Mouse (Mus musculus) embryonic facial prominence, embryonic 10.5 days (tissue): Measurements from ENCODE around the gene Ceacam16. TPM values are rescaled to one million over a fixed set of nuclear protein-coding genes. Genes with fewer than 3 reads are reported as not detected.
A peak's percentile ranks its signal among the peaks of the same experiment; 100 is the strongest.

ENCODE experiments used
- DNase-seq: peaks from one replicate; pipeline ENCODE4 v3.0.0-alpha.2; 2017; ENCODE audit warnings: low spot score
- H3K27ac ChIP-seq: fragments of 300-500 bp; sonication (generic); replicated peaks from 2 replicates; pipeline ENCODE4 v1.5.1; 2016; ENCODE audit warnings: mild to moderate bottlenecking
- H3K27me3 ChIP-seq: fragments of 300-500 bp; sonication (generic); replicated peaks from 2 replicates; pipeline ENCODE4 v1.6.1; 2016; ENCODE audit warnings: low read depth, mild to moderate bottlenecking; ENCODE audit not compliant: poor library complexity, severe bottlenecking
- H3K36me3 ChIP-seq: fragments of 300-500 bp; sonication (generic); replicated peaks from 2 replicates; pipeline ENCODE4 v1.6.1; 2016; ENCODE audit warnings: mild to moderate bottlenecking, moderate library complexity
- H3K4me1 ChIP-seq: fragments of 300-500 bp; sonication (generic); 2 replicates; pipeline ENCODE4 v1.6.1; 2016
- H3K4me3 ChIP-seq: fragments of 300-500 bp; sonication (generic); 2 replicates; pipeline ENCODE4 v1.5.1; 2016; ENCODE audit warnings: mild to moderate bottlenecking, moderate library complexity
- H3K9me3 ChIP-seq: fragments of 300-500 bp; sonication (generic); 2 replicates; pipeline ENCODE4 v1.6.1; 2016; ENCODE audit warnings: mild to moderate bottlenecking
- WGBS: fragments of 180-500 bp; shearing (Covaris S2); methylation state at CpG from one replicate; pipeline ENCODE4 v1.1.7; 2016; 5-methylcytosine and 5-hydroxymethylcytosine counted together
- polyA plus RNA-seq: library from polyadenylated mRNA; unstranded; fragments of >200 nt; fragmentation: Nextera tagmentation; extraction: Ambion mirVana; gene quantifications from 2 replicates; pipeline ENCODE4 v1.2.1, GENCODE M21; 2016

Gene Ceacam16
- polyA plus RNA-seq, 1 experiment from 2014 or later: not detected

GRCm38 (mm10) chr7:19840936-19841335 lies 20.2 kb downstream of the Ceacam16 start:
- Histone ChIP-seq H3K4me3 (no peak overlapping the region), H3K4me1 (no peaks in the 10 kb centered on the region)
- 80% methylated on average over 3 of the region's 3 CpGs for WGBS

DNA sequence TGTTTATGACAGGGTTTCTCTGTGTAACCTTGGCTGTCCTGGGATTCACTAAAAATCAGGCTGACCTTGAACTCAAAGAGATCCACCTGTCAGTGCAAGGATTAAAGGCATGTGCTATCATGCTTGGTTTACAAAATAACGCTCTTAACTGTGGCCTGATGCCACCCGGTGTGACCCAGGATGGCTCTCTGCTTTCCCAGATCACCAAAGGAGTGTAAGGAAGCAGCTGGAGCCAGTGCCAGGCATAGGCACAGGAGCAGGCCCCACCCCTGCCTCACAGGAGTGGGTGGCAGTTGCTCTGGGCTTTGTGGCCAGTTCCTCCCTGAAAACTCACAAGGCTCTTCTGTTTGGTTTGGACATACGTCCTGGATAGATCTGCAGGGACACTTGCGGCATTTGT lies 20.7 kb downstream of the Ceacam16 start:
- Histone ChIP-seq H3K27ac (no peak overlapping the region), H3K27me3 (peaks cover 28% of the 10 kb centered on the region), H3K4me3 (no peak overlapping the region), H3K36me3 (no peaks in the 10 kb centered on the region), H3K4me1 (no peaks in the 10 kb centered on the region), H3K9me3 (no peaks in the 10 kb centered on the region)
- DNase-seq: no peak
- WGBS: 82% methylated on average over 4 of the region's 4 CpGs

More at GRCm38 (mm10) chr7:19840936-19841335, 20.2 kb downstream of the Ceacam16 start:
- H3K27ac ChIP-seq: no peak overlapping the region
- no peaks in the 10 kb centered on the region for H3K36me3 ChIP-seq
- DNase-seq: no peak
- H3K27me3 ChIP-seq: peaks cover 34% of the 10 kb centered on the region
- H3K9me3 ChIP-seq: no peaks in the 10 kb centered on the region

- H3K36me3 ChIP-seq: no peaks in the 10 kb centered on the region
- no peaks in the 10 kb centered on the region for H3K27me3 ChIP-seq
- no peak overlapping the region for H3K4me3 ChIP-seq
- H3K9me3 ChIP-seq: no peaks in the 10 kb centered on the region
- WGBS: 63% methylated on average over 3 of the region's 3 CpGs
- DNase-seq: no peak
- no peaks in the 10 kb centered on the region for H3K4me1 ChIP-seq
- no peak overlapping the region for H3K27ac ChIP-seq
Observed at GRCm38 (mm10) chr7:19836843-19837242, 24.3 kb downstream of the Ceacam16 start.

DNA sequence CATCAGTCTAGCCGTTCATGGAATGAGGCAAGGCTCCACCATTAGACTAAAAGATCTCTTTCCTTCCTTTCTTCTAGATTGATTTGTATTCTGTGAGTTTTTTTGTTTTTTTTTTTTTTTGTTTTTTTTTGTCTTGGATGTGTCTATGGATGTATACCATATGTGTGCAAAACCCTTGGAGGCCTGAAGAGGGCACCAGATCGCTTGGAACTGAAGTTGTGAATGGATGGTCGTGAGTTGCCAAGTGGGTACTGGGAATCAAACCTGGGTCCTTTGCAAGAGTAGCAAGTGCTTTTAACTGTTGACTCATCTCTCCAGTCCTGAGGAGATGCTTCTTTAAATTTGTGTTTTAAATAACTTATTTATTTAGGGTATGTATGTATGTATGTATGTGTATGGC lies 27.0 kb downstream of the Ceacam16 start:
- Histone ChIP-seq H3K27me3 (peaks cover 7% of the 10 kb centered on the region; the same call in 1 of the 2 replicates), H3K27ac (no peak overlapping the region), H3K9me3 (0 out of 2 replicates have a peak, but pooled peaks cover 2% of the 10 kb centered on the region), H3K4me1 (peaks cover 9% of the 10 kb centered on the region), H3K4me3 (no peak overlapping the region), H3K36me3 (no peaks in the 10 kb centered on the region)
- 61% methylated on average over 3 of the region's 3 CpGs for WGBS
- DNase-seq: no peak

- H3K36me3 ChIP-seq: no peaks in the 10 kb centered on the region
Observed at GRCm38 (mm10) chr7:19831837-19832236, 29.3 kb downstream of the Ceacam16 start.

DNA sequence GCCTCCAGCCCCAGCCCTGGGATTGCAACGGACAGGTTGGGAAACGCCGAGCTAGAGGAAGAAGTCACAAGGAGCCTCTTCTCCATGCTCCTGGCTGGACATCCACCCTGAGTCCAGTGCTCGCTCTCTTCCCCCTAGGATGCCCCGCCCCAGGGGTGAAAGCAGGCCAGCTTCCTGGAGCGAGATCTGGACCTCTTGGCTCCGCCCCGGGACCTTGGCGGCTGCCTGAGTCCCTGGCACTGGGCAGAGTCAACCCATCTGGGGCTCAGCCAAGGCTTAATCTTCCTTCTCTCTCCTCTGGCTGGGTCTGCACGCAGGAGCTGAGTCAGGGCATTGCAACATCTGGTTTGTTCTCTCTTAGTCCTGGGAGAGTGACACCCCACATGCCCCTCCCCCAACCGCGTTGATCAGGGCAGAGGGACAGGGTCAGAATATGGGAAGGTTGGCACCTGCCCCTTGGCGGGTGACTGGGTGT lies 30.4 kb downstream of the Ceacam16 start:
- DNase-seq: no peak
- H3K27me3 ChIP-seq: peaks cover 13% of the 10 kb centered on the region; the same call in 1 of the 2 replicates
- 0 out of 2 replicates have a peak, but pooled peaks cover 2% of the 10 kb centered on the region for H3K9me3 ChIP-seq
- WGBS: 35% methylated on average over 13 of the region's 13 CpGs
- H3K4me1 ChIP-seq: peaks cover 16% of the 10 kb centered on the region
- no peaks in the 10 kb centered on the region for H3K36me3 ChIP-seq
- no peak overlapping the region; the same call in 1 of the 2 replicates for H3K27ac ChIP-seq
- H3K4me3 ChIP-seq: no peak overlapping the region

More at GRCm38 (mm10) chr7:19831837-19832236, 29.3 kb downstream of the Ceacam16 start:
- Histone ChIP-seq H3K27me3 (peaks cover 8% of the 10 kb centered on the region; the same call in 1 of the 2 replicates), H3K9me3 (0 out of 2 replicates have a peak, but pooled peaks cover 2% of the 10 kb centered on the region), H3K4me1 (peaks cover 11% of the 10 kb centered on the region), H3K4me3 (no peak overlapping the region), H3K27ac (no peak overlapping the region)
- WGBS: 56% methylated on average over 9 of the region's 9 CpGs
- DNase-seq: no peak

DNA sequence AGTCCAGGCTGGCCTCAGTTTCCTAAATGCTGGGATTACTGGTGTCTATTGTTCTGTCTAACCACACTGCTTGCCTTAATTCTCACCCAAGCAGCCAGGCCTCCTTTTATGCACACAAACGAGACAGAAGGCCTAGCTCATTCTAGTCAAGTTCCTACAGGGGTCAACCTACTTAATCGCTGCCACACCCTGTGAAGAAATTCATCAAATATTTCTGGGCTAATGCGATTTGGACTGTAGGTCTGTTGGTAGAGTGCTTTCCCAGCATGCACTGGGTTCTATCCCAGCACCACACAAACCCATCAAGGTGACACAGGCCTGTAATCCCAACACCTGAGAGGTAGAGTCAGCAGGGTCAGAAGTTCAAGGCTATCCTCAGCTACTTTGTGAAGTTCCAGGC lies 31.4 kb downstream of the Ceacam16 start:
- Histone ChIP-seq H3K9me3 (0 out of 2 replicates have a peak, but pooled peaks cover 2% of the 10 kb centered on the region), H3K4me3 (no peak overlapping the region), H3K36me3 (no peaks in the 10 kb centered on the region), H3K4me1 (peaks cover 17% of the 10 kb centered on the region), H3K27me3 (peaks cover 15% of the 10 kb centered on the region; the same call in 1 of the 2 replicates), H3K27ac (no peak overlapping the region)
- no peak for DNase-seq
- WGBS: 85% methylated on average over 3 of the region's 3 CpGs

DNA sequence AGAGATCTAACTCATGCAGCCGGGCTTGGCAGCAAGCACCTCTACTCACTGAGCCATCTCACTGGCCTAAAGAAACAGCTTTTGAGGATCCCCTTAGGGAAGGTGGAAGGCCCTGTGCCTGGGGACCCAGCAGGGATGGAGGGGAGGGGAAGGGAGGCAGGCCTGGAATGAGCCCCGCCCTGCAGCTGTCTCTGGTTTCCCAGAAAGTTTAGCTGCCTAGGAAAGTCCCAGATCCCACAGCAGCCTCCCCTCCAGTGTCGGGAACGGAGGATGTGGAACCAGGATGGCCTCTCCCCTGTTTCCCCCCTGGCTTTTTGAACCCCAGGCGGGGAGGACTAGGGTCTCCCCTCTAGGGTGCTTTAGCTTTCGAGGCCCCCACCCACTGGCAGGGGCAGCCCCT lies 34.3 kb downstream of the Ceacam16 start:
- WGBS: 33% methylated on average over 6 of the region's 6 CpGs
- H3K9me3 ChIP-seq: 0 out of 2 replicates have a peak, but pooled peaks cover 2% of the 10 kb centered on the region
- H3K4me3 ChIP-seq: no peak overlapping the region
- H3K4me1 ChIP-seq: peaks cover 43% of the 10 kb centered on the region
- H3K27ac ChIP-seq: no peak overlapping the region
- no peaks in the 10 kb centered on the region for H3K36me3 ChIP-seq
- H3K27me3 ChIP-seq: peaks cover 44% of the 10 kb centered on the region
- no peak for DNase-seq

DNA sequence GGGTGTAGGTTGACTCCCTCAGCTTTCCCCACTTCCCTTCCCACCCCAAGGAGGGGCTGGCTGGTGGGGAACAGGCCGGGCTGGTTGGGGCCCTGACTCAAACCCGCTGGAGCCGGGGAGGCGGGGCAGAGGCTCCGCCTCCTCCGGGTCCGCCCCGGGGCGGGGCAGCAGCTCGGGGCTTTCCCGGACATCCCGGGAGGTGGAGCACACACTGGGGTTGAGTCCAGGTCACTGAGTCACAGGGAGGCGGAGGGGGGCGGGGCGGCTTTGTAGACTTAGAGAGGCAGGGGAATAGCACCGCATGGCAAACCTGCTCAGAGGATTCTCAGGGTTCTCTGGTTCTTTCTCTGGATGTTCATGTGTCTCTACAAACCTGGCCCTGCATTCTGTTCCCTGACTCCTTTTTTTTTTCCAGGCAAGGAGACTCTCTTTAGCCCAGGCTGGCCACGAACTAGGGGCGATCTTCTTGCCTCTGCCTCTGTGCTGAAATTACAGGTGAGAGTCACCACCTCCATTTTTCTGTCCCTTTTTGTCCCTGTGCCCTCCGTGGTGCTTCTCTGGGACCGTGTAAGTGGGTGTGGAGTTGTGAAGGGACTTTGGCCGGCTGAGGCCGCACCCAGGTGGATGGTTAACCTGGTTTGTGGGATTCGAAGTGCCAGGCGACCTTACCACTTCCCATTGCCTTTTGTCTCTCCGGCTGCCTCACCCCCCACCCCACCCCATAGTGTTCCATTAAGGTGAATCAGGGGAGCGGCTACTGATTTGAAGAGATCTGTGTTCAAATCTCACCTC lies 36.7 kb downstream of the Ceacam16 start:
- Histone ChIP-seq H3K27me3 (peaks cover 62% of the 10 kb centered on the region), H3K4me1 (peaks cover 35% of the 10 kb centered on the region), H3K27ac (peak overlapping the region; percentile 81), H3K4me3 (peak overlapping the region; percentile 41), H3K36me3 (no peaks in the 10 kb centered on the region), H3K9me3 (0 out of 2 replicates have a peak, but pooled peaks cover 11% of the 10 kb centered on the region)
- 23% methylated on average over 26 of the region's 26 CpGs for WGBS
- DNase-seq: peak; percentile 91

- DNase-seq: no peak
- Histone ChIP-seq H3K27me3 (peaks cover 70% of the 10 kb centered on the region), H3K9me3 (0 out of 2 replicates have a peak, but pooled peaks cover 11% of the 10 kb centered on the region), H3K36me3 (no peaks in the 10 kb centered on the region), H3K27ac (peak overlapping the region; percentile 81), H3K4me3 (peak overlapping the region; percentile 59), H3K4me1 (peaks cover 35% of the 10 kb centered on the region)
- 22% methylated on average over 16 of the region's 16 CpGs for WGBS
Observed at GRCm38 (mm10) chr7:19823256-19824181, 37.6 kb downstream of the Ceacam16 start.

- Histone ChIP-seq H3K4me3 (peak within 1 kb of the TSS; percentile 59), H3K27ac (peak within 1 kb of the TSS; percentile 81), H3K9me3 (0 out of 2 replicates have a peak, but pooled peaks cover 11% of the 10 kb centered on the region), H3K4me1 (peaks cover 40% of the 10 kb centered on the region), H3K27me3 (peaks cover 79% of the 10 kb centered on the region), H3K36me3 (no peaks in the 10 kb centered on the region)
- 2% methylated on average over 42 of the region's 42 CpGs for WGBS
- DNase-seq: peak; percentile 53
Observed at GRCm38 (mm10) chr7:19822604-19823058, 38.5 kb downstream of the Ceacam16 start, which contains the start of gene Bcl3. Bcl3 (minus strand) TSS chr7:19822770.

DNA sequence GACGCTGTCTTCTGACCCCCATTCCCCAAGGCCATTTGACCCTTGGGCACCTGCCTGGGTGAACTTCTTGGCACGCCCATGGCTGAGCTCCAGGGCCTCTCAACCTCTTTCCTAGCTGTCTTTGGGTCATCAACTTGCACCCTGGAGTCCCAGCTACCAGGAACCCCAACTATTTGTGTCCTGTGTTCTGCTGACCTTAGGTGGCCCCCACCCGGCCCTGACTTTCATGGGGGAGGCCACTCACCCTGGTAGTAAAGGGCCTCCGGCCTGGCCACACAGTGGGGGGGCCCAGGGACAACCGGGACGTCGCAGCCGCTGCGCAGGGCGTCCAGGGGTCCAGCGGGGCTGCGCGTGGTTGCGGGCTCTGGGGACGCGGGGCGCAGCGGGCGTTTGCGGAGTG lies 38.9 kb downstream of the Ceacam16 start:
- 0 out of 2 replicates have a peak, but pooled peaks cover 11% of the 10 kb centered on the region for H3K9me3 ChIP-seq
- no peak for DNase-seq
- H3K27ac ChIP-seq: peak overlapping the region; percentile 79
- peaks cover 83% of the 10 kb centered on the region for H3K27me3 ChIP-seq
- peaks cover 44% of the 10 kb centered on the region for H3K4me1 ChIP-seq
- WGBS: 4% methylated on average over 20 of the region's 20 CpGs
- no peaks in the 10 kb centered on the region for H3K36me3 ChIP-seq
- H3K4me3 ChIP-seq: peak overlapping the region; percentile 59
